Mouse (Mus musculus) C2C12 (cell line): ENCODE measurements at regions not wholly inside any gene's neighbourhood (a gene's known extent, or its start where the extent isn't known, plus 50 kb on each side); places are given as distances from the start of the nearest gene placed in this dataset.

ENCODE experiments used
- CEBPB ChIP-seq: IDR thresholded peaks from one replicate; pipeline ENCODE4 v1.6.1; 2011; ENCODE audit warnings: low read depth, mild to moderate bottlenecking, control low read depth, moderate library complexity
- CTCF ChIP-seq: IDR thresholded peaks from one replicate; pipeline ENCODE4 v1.5.1; 2011; ENCODE audit not compliant: control insufficient read depth, insufficient read depth, insufficient read length
- MAX ChIP-seq: IDR thresholded peaks from one replicate; pipeline ENCODE4 v1.6.1; 2011; ENCODE audit warnings: mild to moderate bottlenecking, control low read depth
- MYOD1 ChIP-seq: IDR thresholded peaks from one replicate; pipeline ENCODE4 v1.6.1; 2011; ENCODE audit warnings: low read depth; ENCODE audit not compliant: control insufficient read depth, insufficient read length
- MYOG ChIP-seq: IDR thresholded peaks from one replicate; pipeline ENCODE4 v1.6.1; 2011; ENCODE audit not compliant: control insufficient read depth, insufficient read length; ENCODE audit errors: extremely low read depth
- USF1 ChIP-seq: IDR thresholded peaks from one replicate; pipeline ENCODE4 v1.6.1; 2011; ENCODE audit warnings: low read depth, mild to moderate bottlenecking, control low read depth, moderate library complexity

DNA sequence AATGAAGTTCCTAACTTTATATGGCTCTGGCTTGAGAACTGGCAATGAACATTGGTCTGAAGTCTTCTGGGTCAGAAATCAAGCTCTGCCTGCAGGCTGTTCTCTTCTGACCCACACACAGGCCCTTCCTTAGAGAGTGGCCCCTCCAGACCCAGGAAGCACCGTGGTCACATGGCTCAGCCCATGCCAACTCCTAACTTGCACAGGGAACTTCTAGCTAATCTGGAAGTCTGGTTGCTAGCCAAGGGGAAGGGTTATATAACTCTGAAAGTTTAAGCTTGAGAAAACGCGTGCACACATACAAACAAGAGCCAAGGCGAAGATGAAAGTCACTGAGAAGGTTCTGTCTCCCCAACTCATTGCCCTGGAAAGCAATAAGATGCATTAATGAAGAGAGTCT is 69.2 kb upstream of the Trim2 start:
- no peak for TF ChIP-seq MAX
- no peak for TF ChIP-seq CTCF
- TF ChIP-seq CEBPB, result no peak
- no peak for TF ChIP-seq USF1
- TF ChIP-seq MYOD1, result no peak
- TF ChIP-seq MYOG, result no peak
